Mouse (Mus musculus) lung, postnatal 25 days (tissue): ENCODE data around the gene Cmss1.

Source experiments
- DNase-seq: peaks from one replicate; pipeline ENCODE4 v3.0.0; 2022; ENCODE audit warnings: low spot score

Gene Cmss1

GRCm38 (mm10) chr16:57384274-57384673, 222.4 kb downstream of the Cmss1 start:
- DNase-seq, result no peak

GRCm38 (mm10) chr16:57383266-57383971, 223.2 kb downstream of the Cmss1 start:
- no peak for DNase-seq

GRCm38 (mm10) chr16:57378631-57379330, 227.9 kb downstream of the Cmss1 start:
- no peak for DNase-seq

GRCm38 (mm10) chr16:57375248-57375837, 231.3 kb downstream of the Cmss1 start:
- no peak for DNase-seq

- no peak for DNase-seq
Observed at GRCm38 (mm10) chr16:57372156-57372555, 234.5 kb downstream of the Cmss1 start.

GRCm38 (mm10) chr16:57369846-57370496, 236.7 kb downstream of the Cmss1 start:
- DNase-seq, result no peak

GRCm38 (mm10) chr16:57366941-57367694, 239.5 kb downstream of the Cmss1 start:
- no peak for DNase-seq

- DNase-seq, result no peak
Observed at GRCm38 (mm10) chr16:57366141-57366540, 240.5 kb downstream of the Cmss1 start.

- no peak for DNase-seq
Observed at GRCm38 (mm10) chr16:57364498-57364897, 242.2 kb downstream of the Cmss1 start.

GRCm38 (mm10) chr16:57362679-57363401, 243.8 kb downstream of the Cmss1 start:
- peak; percentile 68 for DNase-seq

GRCm38 (mm10) chr16:57360785-57361184, 245.9 kb downstream of the Cmss1 start:
- DNase-seq, result no peak

- DNase-seq, result no peak
Observed at GRCm38 (mm10) chr16:57359251-57359650, 247.4 kb downstream of the Cmss1 start.

GRCm38 (mm10) chr16:57357011-57357410, 249.7 kb downstream of the Cmss1 start:
- no peak for DNase-seq

GRCm38 (mm10) chr16:57356454-57356853, 250.2 kb downstream of the Cmss1 start:
- no peak for DNase-seq

- DNase-seq, result no peak
Observed at GRCm38 (mm10) chr16:57353932-57354331, 252.7 kb downstream of the Cmss1 start.

GRCm38 (mm10) chr16:57353166-57353721, 253.4 kb downstream of the Cmss1 start:
- DNase-seq, result no peak

GRCm38 (mm10) chr16:57352751-57353150, 253.9 kb downstream of the Cmss1 start, which contains the start of gene Filip1l:
TSS of gene Filip1l (plus strand) at chr16:57353093.
- no peak for DNase-seq

- DNase-seq, result peak; percentile 55
Observed at GRCm38 (mm10) chr16:57349689-57350088, 257.0 kb downstream of the Cmss1 start.

GRCm38 (mm10) chr16:57349039-57349438, 257.6 kb downstream of the Cmss1 start:
- DNase-seq, result peak; percentile 53

GRCm38 (mm10) chr16:57346258-57346657, 260.4 kb downstream of the Cmss1 start:
- no peak for DNase-seq

GRCm38 (mm10) chr16:57340613-57340898, 266.1 kb downstream of the Cmss1 start:
- no peak for DNase-seq
